Mouse (Mus musculus) cerebellum, postnatal 10 days (tissue): ENCODE measurements around the gene Tecta.

Source experiments
- DNase-seq, 2 experiments: peaks; one replicate each; pipeline ENCODE4 v3.0.0; 2021; ENCODE audit warnings: mixed read lengths in 2 of 2

Gene Tecta

DNA sequence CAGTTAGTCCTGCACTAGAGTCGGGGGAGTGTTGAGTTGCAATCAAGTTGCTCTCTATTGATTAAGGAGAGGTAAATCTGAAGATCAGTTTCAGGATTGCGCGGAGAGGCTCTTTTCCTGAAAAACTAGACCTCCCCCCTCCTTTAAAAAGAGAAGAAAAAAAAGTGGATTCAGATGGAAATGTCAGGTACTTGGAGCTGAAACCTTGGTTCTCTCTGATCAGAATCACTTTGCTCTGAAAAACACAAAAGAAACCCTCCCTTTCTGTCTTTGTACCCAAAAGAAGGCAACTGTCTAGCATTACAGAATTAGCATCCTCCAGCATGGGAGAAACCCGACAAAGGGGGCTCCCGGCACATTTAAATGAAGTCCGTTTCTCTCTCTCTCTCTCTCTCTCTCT is at the start of gene Tecta:
Gene Tecta, minus strand, starts transcription at position 101 of the 400 bp plus-strand sequence.
- DNase-seq: no peak

DNA sequence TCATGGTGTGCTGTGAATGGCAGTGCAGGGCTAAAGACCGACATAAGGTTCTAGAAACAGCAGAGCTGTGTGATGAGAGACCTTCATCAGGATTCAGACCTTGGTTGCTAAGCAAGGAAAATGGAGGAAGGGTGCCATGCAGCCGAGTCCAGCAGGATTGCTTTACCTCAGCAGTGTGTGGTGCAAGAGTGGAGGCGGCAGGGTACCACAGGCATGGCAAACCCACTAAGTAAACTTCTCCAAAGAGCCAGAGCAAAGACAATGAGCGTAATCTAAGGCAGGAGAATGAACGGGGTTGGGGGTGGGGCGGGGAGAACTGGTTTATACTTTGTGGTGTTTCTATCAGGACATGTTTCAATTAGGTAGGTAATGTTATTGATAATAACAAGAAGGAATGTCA is 49.3 kb upstream of the Tecta start:
- DNase-seq: no peak

DNA sequence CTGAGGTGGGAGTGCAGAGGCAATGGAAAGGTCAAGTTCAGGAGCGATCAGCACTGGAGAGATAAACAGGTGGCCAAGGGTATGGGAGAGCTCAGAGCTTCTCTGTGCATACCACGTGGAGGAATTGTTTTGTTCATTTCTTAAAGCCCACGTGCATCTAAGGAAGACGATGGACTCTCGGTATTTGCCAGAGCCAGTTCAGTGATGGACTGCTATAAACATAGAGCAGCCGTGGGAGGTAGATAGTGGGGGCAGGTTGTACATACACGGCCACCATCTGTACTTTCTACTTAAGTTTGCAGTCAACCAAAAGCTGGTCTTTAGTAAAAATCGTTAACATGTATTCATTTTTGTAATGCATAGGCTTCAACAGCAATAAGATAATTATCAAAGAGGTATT is 42.4 kb upstream of the Tecta start:
- no peak for DNase-seq

DNA sequence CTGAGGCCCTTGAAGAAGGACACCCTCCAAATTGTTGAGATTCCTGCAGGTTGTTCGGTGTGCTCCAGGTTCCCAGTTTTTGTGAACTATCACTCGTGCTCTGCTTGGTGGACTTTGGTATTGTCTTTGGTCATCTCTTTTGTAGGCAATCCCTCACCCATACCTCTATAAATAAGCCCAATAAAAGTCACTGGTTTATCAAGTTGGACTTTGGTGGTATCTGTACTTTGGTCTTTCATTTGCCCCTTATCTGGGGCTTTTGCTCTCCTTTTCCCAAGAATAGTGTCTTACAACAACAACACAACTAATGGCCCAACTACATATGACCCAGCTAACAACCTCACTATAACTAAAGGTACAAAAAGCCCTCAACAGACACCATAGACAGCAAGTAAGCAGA is 41.5 kb upstream of the Tecta start:
- DNase-seq: no peak

DNA sequence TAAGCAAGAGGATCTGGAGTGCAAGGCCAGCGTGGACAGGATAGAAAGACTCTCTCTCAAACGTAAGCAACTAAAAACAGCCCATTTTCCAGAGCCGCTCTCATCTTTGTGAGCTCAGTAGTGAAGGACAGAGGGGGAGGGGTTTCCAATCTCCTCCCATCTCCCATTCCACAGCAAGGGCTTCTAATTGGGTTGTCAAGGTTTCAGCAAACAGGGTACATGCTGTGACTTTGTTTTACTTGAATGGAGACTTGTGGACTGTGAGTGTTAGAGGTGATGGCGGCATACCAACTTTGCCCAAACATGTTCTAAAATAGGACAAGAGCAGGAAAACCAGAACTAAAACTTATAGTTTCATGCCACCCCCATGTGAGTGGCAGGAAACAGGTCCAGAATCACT is 39.7 kb upstream of the Tecta start:
- no peak for DNase-seq

DNA sequence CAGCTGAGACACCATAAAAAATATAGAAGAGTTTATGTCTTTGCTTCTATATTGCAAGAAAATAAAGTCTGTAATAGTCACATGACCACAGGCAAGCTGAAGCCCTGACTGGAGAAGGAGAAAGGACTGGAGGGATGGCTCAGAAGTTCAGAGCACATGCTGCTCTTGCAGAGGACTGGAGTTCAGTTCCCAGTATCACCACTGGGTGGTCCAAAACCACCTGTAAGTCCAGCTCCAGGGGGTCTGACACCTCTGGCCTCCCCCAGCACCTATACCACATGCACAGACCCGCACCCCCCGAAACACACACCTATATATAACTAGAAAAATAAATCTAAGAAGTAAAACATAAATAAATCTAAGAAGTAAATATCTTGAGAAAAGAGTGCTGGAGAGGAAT is 32.4 kb upstream of the Tecta start:
- peak in 1 of 2 experiments; percentile 29 for DNase-seq

DNA sequence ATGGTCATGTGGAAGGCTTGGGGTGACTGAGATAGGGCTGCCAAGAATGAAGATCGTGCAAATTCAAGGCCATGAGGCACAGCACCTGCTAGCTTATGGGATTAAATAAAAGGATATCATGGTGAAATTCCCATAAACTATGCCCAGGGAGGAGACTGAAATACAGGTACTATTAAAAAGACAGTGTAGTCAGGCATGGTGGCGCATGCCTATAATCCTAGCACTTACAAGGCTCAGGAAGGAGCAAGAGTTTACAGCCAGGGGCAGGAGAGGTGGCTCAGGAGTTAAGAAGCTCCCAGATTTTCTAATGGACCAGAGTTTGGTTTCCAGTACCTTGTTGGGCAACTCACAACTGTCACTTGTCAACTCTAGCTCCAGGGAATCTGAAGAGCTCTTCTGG is 31.9 kb upstream of the Tecta start:
- DNase-seq: no peak

DNA sequence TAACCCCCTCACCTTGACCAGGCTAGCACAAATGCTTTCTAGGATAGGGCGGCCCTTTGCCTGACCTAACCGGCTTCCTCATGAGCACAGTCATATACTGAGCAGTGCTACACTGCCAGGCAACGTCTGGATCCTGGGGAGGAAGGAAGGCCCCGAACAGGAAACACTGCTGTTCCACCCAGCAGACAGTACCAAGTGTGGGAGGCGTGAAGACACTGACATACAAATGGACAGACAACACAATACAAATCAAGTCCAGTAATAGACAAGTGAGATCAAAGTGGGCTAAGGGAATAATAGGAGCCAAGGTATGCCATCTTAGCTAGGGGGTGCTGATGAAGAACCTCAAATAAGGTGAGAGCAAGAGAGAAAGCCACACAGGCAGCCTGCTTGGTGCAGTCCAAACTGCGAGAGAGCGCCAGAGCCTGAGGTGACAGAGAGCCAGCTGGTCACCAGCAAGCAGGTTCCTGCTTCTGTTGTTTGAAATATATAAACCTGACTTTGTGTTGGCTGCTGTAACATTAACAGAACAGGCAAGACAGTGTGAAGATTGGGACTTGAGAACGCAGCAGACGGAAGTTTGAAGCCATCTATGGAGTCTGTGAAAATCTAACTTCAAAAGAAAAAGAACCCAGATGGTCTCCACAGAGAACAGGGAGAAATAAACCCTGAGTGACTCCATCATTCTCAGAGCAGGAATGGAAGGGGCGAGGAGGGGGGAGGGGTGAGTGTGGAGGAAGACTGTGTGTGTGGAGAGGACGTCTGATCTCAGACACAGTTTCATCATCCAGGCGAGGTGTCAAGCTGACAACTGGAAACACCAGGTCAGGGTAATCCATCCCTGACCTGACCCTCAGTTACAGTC is 28.6 kb upstream of the Tecta start:
- peak; percentile 73 to 79 for DNase-seq

DNA sequence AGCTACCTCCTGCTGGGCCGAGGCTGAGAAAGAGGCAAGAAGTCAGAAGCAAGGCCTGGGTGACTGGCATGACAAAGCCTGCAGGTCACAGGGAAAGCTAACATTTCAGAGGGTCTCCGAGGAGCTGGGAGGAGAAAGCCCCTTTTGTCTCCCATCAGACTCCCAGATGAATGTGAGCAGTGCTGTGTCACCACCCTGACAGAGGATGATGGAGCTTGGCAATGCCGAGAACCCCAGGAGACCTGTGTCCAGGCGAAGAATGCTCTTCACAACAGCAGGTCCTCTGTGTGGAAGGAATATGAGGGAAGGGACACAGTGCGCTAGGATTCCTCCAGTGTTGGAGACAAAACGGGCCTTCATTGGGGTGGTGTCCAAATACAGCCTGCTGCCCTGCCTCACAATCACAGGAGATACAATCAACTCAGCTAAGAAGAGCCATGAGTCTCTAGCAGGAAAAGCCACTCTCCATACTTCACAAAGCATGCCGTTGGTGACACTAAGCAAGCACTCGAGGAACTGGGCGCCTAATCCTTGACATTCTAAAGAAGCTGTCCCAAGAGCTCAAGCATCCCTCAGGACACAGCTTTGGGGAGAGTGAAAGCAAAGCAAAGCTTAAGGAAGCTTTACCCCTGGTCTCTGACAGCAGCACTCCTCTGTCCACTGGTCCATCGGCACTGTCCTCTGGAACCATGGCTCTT is 27.1 kb upstream of the Tecta start:
- peak; percentile 36 to 39 for DNase-seq

DNA sequence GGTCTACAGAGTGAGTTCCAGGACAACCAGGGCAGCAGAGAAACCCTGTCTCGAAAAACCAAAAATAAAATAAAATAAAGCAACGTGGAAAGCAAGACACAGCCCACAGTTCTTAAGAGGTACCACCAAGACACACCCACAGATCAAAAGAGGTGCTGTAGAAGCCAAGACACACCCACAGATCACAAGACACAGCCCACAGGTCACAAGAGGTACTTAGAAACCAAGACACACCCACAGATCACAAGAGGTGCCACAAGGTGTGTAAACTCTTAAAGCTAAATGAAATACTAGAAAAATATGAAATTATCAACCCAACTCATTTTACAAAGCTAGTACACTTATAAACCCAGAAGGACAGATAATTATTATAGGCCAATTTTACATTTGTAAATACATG is 23.9 kb upstream of the Tecta start:
- no peak for DNase-seq

DNA sequence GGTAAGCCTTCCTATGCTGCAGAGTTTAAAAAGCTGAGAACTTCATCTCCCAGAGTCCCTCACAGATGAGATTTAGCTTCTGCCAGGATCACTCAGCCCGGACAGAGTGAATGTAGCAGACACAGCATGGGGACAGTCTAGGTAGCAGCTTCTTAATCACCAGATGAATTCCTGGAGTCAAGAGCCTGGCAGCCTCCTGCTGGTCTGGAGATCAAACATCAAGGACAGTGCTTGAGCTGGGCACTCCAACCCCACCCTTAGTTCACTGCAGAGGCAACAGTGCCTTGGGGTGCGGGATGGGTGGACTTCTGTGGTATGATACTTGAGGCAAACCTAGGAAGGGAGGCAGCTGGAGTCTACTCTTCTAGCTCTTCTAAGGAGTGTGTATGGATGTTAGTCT is 20.0 kb upstream of the Tecta start:
- no peak for DNase-seq

DNA sequence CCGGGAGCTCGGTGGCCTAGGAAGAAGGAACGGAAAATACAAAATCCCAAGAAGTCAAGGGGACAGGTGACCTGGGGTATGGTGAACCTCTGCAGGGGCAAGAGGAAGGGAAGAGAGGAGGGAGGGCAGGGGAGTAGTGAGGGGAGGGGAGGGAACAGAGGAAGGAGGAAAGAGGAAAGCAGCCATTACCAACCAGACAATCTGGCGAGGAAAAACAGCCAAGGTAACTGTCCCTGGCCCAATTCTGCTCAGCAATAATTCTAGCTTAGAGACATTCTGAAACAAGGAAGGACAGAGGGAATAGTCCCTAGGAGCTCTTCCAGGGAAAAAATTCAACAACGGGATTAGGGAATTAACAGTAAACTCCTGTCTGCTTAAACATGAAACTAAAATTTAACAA is 19.1 kb upstream of the Tecta start:
- DNase-seq: peak in 1 of 2 experiments; percentile 31

DNA sequence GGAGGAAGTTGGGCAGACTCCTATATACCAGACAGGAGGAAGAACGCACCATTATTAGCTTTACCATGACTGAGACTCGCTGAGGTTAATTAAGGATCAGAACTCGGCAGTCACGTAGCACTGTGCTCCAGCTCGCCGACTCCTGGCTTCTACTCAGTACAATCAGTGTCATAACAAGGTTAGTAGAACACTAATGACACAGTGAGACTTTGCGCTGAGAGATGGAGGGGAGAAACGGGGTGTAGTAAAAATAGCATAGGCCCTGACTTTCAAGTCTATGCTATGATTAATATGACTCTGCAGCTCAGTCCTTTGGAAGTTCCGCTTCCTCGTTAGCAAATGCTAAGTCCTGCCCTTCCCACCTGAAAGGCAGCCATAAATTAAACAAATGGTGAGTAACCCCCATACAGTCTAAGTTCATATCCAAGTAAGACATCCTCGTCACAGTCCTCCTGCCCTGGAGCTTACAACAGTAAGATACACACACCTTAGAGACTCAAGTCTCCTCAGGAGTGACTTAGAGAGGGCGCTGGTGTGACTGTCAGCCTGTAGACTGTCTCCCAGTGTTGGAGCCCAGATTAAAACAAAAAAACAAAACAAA is 17.7 kb upstream of the Tecta start:
- no peak for DNase-seq

DNA sequence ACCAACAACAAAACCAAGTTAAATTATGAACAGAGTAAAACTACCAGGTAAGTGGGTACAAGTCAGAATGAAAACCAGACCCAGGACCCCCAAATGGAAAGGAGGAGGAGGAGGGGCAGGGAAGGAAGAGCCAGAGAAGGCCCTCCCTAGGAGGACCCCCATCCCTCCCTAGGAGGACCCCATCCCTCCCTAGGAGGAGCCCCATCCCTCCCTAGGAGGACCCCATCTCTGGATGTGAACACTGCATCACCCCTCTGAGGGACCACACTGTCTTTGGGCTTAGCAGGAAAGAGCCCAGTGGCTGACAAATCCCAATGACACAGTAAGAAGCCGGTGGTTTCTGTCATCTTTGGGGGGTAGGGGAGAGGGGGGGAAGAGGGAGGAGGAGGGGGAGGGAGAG is 15.5 kb upstream of the Tecta start:
- DNase-seq: no peak

DNA sequence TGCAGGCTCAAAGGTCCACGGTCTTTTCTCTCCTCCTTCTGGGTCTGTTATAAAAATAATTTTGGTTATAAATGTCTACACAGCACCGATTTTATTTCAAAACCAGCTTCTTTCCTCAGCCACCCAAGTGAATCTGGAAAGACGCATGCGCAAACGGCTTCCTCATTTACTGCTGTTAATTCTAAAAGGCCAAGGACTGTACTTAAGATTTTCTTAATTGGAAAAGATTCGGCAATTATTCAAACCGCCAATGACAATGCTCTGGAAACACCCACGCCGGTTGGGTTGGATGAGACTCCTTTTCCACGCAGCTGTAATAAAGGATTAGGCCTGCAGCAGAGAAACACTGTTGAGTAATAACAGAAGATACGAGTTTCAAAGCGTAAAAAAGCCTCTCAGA is 13.6 kb upstream of the Tecta start:
- no peak for DNase-seq

DNA sequence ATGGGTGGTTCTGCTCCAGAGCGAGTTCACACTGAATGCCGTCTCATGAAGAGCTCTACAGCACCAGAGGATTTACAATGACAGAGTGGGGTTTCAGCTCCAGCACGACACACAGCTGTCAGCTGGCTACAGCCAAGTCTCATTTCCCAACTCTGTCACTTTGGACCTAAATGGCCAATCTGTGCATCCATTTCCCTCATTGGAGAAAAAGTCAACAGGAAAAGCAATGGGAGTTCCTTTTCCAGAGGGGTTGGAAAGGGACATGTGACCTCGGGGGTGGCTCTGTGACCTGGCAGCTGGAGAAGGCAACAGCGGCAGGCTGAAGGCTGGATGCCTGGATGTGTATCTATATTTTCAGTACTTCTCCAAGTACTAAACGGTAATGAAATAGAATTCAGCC is 11.6 kb upstream of the Tecta start:
- peak in 1 of 2 experiments; percentile 22 for DNase-seq

DNA sequence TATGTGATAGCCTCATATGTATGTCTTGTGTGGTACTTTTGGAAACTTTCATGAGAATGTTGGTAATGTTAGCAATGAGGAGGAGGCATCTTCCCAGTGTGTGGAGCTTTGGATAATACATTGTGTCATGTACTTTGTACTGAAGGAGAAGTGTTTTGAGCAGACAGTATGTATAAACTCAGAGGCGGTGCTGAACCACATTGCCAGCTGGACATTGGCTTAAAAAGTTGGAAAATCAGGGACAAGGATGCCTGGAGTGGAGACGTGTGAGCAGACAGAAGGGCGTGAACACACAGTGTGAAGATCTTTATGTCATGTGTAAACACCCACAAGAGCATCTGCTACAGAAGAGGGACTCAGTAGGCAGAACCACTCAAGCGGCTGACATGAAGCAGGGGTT is 6.0 kb upstream of the Tecta start:
- DNase-seq: no peak

DNA sequence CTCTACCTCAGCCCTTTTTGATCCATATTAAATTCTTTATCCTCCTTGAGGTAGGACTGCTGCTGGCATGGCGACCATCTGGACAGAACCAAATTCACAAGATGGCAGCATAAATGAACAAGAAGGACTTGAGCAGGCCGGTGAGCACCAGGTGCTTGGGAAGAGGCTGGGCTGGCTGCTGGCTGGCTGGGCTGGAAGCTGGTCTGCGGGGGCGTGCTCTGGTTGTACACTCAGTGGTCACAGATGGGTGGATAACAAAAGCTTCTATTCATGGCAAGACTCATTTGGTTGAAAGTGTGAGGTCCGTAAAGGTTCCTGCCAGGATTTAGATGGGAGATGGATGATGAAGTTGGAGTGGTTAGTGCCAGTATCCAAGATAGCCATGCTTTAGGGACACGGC is 1.8 kb upstream of the Tecta start:
- DNase-seq: peak; percentile 41 to 54

DNA sequence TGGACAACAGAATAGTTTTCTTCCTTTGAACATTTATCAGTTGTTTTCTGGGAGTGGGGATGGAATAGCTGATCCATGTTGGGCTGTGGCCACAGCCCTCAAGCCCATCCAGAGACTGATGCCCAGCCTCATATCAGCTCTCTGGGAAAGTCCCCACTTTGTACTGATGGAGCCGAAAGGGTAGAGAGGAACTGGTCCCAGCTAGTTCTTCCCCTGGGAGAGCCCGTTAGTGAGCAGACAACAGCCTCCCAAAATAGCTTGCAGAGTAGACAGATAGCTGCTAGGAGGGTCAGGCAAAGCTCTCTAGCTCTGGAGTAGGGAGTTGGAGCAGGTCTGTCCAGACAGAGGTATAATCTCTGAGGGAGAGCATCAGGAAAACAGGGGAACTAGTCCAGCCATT is 3.6 kb downstream of the Tecta start:
- DNase-seq: no peak

DNA sequence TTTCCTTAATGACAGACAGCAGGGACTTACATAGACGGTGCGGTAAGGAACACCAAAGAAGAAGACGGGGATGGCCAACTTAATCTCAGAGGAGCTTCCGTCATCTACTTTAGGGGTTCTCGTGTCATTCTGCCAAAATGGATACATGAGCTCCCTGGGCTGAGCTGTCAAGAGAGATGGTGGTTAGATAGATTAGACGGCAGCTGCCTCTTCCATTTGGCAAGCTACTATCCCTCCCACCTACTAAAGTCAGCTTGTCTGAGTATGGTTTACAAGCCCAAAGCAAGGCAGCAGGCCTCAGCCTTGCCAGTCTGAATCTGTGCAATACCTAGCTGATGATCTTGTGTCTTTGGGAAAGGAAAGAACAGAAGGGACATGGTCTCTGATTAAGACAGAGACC is 4.8 kb downstream of the Tecta start:
- DNase-seq: no peak

DNA sequence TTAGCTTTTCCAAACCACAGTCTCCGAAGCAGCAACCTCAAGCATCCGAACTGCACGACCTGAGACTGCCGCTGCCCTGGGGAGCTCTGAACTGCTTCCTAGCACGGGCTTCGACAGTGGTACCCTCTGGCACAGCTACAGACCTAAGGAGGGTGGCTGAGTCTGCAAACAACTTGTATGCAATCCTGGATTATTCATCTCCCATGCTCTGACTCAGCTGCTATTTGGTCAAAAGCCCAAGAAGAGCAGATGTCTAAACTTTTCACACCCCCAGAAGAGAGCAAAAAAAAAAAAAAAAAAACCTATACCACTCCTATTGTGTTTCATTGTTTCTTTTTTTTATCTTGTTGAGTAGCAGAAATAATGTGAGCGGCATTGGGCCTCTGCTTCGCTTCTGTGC is 5.4 kb downstream of the Tecta start:
- DNase-seq: no peak

DNA sequence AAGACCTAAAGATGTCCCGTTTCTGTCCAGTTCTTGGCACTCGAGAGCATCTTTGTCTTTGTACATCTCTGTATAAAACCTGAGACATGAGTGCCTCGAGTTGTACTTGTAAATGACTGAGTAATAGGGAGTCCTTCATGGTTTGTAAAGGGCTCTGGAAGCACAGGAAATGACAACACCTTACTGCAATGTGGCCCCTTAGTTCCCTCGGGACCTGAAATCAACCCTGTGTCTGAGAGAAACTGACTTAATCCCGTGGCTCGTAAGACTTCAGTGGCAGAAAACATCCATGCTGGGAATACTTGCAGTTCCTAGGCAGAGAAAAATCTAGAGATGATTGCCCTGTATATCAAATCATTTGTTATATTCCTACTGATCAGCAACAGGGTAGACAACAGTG is 6.8 kb downstream of the Tecta start:
- no peak for DNase-seq

DNA sequence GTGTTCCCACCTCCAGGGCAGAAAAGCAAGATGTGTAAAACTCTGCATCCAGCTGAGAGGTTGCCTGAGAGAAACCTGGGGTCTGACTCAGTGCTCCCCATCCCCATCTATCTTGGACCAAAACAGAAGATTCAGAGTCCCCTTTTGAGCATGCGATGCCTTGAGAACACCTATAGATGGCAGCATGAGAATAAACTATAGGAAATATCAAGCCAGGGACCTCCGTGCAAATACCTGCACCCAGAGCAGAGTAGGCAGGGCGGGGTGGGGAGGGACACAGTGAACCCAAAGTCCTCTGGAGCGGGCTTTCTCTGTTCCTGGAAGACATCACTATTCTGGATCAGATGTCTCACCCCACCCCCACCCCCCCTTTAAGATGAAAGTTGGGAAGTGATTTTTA is 11.2 kb downstream of the Tecta start:
- DNase-seq: peak; percentile 38 to 42

DNA sequence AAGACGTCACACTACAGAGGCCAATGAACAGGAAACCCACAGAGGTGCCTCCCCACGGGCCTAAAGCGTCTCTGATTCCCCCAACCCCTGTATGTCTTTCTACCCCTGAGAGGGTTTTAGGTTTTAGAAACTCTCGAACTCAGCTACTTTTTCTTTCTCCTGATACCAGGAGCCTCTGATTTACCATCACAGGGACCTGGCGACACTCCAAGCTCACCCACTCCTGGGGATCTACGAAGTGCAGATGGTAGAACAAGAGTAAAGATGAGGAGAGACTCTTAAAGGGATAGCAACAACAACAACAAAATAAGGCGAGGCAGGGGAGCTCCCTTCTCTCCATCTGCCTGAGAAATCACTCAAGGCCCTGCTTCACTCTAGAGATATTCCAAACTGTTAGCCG is 12.7 kb downstream of the Tecta start:
- peak; percentile 42 to 47 for DNase-seq
